Mouse (Mus musculus) R1 (cell line): ENCODE measurements at regions not wholly inside any gene's neighbourhood (a gene's known extent, or its start where the extent isn't known, plus 50 kb on each side); places are given as distances from the start of the nearest gene placed in this dataset.

Experiments used
- DNase-seq: peaks from one replicate; pipeline ENCODE4 v3.0.0-alpha.2; 2018; ENCODE audit warnings: low read depth, low spot score

GRCm38 (mm10) chr3:150109561-150109960 lies 1119.2 kb upstream of the Adgrl2 start:
- no peak for DNase-seq

GRCm38 (mm10) chr3:150112231-150112630 lies 1121.9 kb upstream of the Adgrl2 start:
- DNase-seq, result no peak

GRCm38 (mm10) chr3:150119866-150120265 lies 1129.5 kb upstream of the Adgrl2 start:
- DNase-seq, result no peak

GRCm38 (mm10) chr3:150146635-150147034 lies 1156.3 kb upstream of the Adgrl2 start:
- no peak for DNase-seq

- DNase-seq, result no peak
Measured at GRCm38 (mm10) chr3:150151152-150151822, 1160.9 kb upstream of the Adgrl2 start.

GRCm38 (mm10) chr3:150151823-150152158 lies 1161.4 kb upstream of the Adgrl2 start:
- no peak for DNase-seq

GRCm38 (mm10) chr3:150152893-150153292 lies 1162.5 kb upstream of the Adgrl2 start:
- DNase-seq, result no peak

- no peak for DNase-seq
Measured at GRCm38 (mm10) chr3:150185807-150186206, 1195.5 kb upstream of the Adgrl2 start.

GRCm38 (mm10) chr3:150193132-150193531 lies 1202.8 kb upstream of the Adgrl2 start:
- no peak for DNase-seq

- DNase-seq, result no peak
Measured at GRCm38 (mm10) chr3:150198492-150198891, 1208.1 kb upstream of the Adgrl2 start.

- DNase-seq, result no peak
Measured at GRCm38 (mm10) chr3:150205902-150206301, 1215.5 kb upstream of the Adgrl2 start.

GRCm38 (mm10) chr3:150233279-150233678 lies 1204.4 kb upstream of the Adgrl4 start:
- DNase-seq, result no peak

GRCm38 (mm10) chr3:150236946-150237600 lies 1200.6 kb upstream of the Adgrl4 start:
- DNase-seq, result no peak

GRCm38 (mm10) chr3:150275038-150275437 lies 1162.6 kb upstream of the Adgrl4 start:
- no peak for DNase-seq

- DNase-seq, result no peak
Measured at GRCm38 (mm10) chr3:150296057-150296710, 1141.5 kb upstream of the Adgrl4 start.

- DNase-seq, result no peak
Measured at GRCm38 (mm10) chr3:150328811-150329210, 1108.9 kb upstream of the Adgrl4 start.

GRCm38 (mm10) chr3:150352139-150352725 lies 1085.5 kb upstream of the Adgrl4 start:
- no peak for DNase-seq

GRCm38 (mm10) chr3:150365766-150366165 lies 1071.9 kb upstream of the Adgrl4 start:
- no peak for DNase-seq

- peak; percentile 30 for DNase-seq
Measured at GRCm38 (mm10) chr3:150384996-150385627, 1052.6 kb upstream of the Adgrl4 start.

GRCm38 (mm10) chr3:150401694-150402301 lies 1035.9 kb upstream of the Adgrl4 start:
- peak; percentile 4 for DNase-seq

- no peak for DNase-seq
Measured at GRCm38 (mm10) chr3:150406086-150406485, 1031.6 kb upstream of the Adgrl4 start.

- no peak for DNase-seq
Measured at GRCm38 (mm10) chr3:150415277-150415676, 1022.4 kb upstream of the Adgrl4 start.
